Mouse (Mus musculus): ENCODE results near the gene Dock6. TPM values are rescaled to one million over a fixed set of nuclear protein-coding genes. Genes with fewer than 3 reads are reported as not detected.

Gene Dock6
- polyA plus RNA-seq, 1 experiment from 2014 or later: 38.3 TPM

- Histone ChIP-seq H3K9me3 (replicated peaks) (no peaks in the 10 kb centered on the region), H3K4me2 (no peak overlapping the region), H3K9ac (no peak overlapping the region), H3K27me3 (no peaks in the 10 kb centered on the region), H3K4me3 (no peak overlapping the region), H3K27ac (no peak overlapping the region), H3K36me3 (peaks cover 17% of the 10 kb centered on the region), H3K4me1 (replicated peaks) (no peaks in the 10 kb centered on the region)
- ATAC-seq (replicated peaks; ENCODE audit: insufficient number of reproducible peaks, insufficient read depth, low FRiP score, low read depth): no peak
- 85% methylated on average over 5 of the region's 5 CpGs for WGBS
Observed at GRCm38 (mm10) chr9:21830461-21830850, 22.0 kb downstream of the Dock6 start.

GRCm38 (mm10) chr9:21829834-21830460, 22.5 kb downstream of the Dock6 start:
- Histone ChIP-seq H3K4me3 (no peak overlapping the region), H3K9ac (no peak overlapping the region), H3K36me3 (peaks cover 12% of the 10 kb centered on the region), H3K27ac (no peak overlapping the region), H3K27me3 (no peaks in the 10 kb centered on the region), H3K4me1 (replicated peaks) (no peaks in the 10 kb centered on the region), H3K9me3 (replicated peaks) (no peaks in the 10 kb centered on the region), H3K4me2 (no peak overlapping the region)
- 83% methylated on average over 14 of the region's 14 CpGs for WGBS
- no peak for ATAC-seq (replicated peaks; ENCODE audit: insufficient number of reproducible peaks, insufficient read depth, low FRiP score, low read depth)

- ATAC-seq (replicated peaks; ENCODE audit: insufficient number of reproducible peaks, insufficient read depth, low FRiP score, low read depth): no peak
- H3K9me3 ChIP-seq (replicated peaks): no peaks in the 10 kb centered on the region
- 70% methylated on average over 10 of the region's 10 CpGs for WGBS
- no peaks in the 10 kb centered on the region for H3K27me3 ChIP-seq
- no peak overlapping the region for H3K9ac ChIP-seq
- H3K4me2 ChIP-seq: no peak overlapping the region
- no peak overlapping the region for H3K4me3 ChIP-seq
- peaks cover 17% of the 10 kb centered on the region for H3K36me3 ChIP-seq
- H3K4me1 ChIP-seq (replicated peaks): no peaks in the 10 kb centered on the region
- no peak overlapping the region for H3K27ac ChIP-seq
Observed at GRCm38 (mm10) chr9:21824366-21824765, 28.1 kb downstream of the Dock6 start.

GRCm38 (mm10) chr9:21823957-21824356, 28.5 kb downstream of the Dock6 start:
- Histone ChIP-seq H3K27ac (no peak overlapping the region), H3K4me1 (replicated peaks) (no peaks in the 10 kb centered on the region), H3K9me3 (replicated peaks) (no peaks in the 10 kb centered on the region), H3K36me3 (peaks cover 13% of the 10 kb centered on the region; the same call in 1 of the 2 replicates), H3K4me3 (no peak overlapping the region), H3K4me2 (no peak overlapping the region), H3K9ac (no peak overlapping the region), H3K27me3 (no peaks in the 10 kb centered on the region)
- ATAC-seq (replicated peaks; ENCODE audit: insufficient number of reproducible peaks, insufficient read depth, low FRiP score, low read depth): no peak
- 61% methylated on average over 4 of the region's 4 CpGs for WGBS

GRCm38 (mm10) chr9:21822686-21823085, 29.7 kb downstream of the Dock6 start:
- H3K4me1 ChIP-seq (replicated peaks): no peaks in the 10 kb centered on the region
- ATAC-seq (replicated peaks; ENCODE audit: insufficient number of reproducible peaks, insufficient read depth, low FRiP score, low read depth): no peak
- peaks cover 13% of the 10 kb centered on the region; the same call in 1 of the 2 replicates for H3K36me3 ChIP-seq
- H3K27me3 ChIP-seq: no peaks in the 10 kb centered on the region
- 79% methylated on average over 6 of the region's 6 CpGs for WGBS
- no peak overlapping the region for H3K27ac ChIP-seq
- no peak overlapping the region for H3K4me2 ChIP-seq
- no peak overlapping the region for H3K4me3 ChIP-seq
- H3K9ac ChIP-seq: no peak overlapping the region
- H3K9me3 ChIP-seq (replicated peaks): no peaks in the 10 kb centered on the region

- WGBS: 83% methylated on average over 12 of the region's 12 CpGs
- Histone ChIP-seq H3K4me2 (no peak overlapping the region), H3K27ac (no peak overlapping the region), H3K27me3 (no peaks in the 10 kb centered on the region), H3K4me1 (replicated peaks) (no peaks in the 10 kb centered on the region), H3K9ac (no peak overlapping the region), H3K36me3 (peaks cover 24% of the 10 kb centered on the region; the same call in 1 of the 2 replicates), H3K9me3 (replicated peaks) (no peaks in the 10 kb centered on the region), H3K4me3 (no peak overlapping the region)
- ATAC-seq (replicated peaks; ENCODE audit: insufficient number of reproducible peaks, insufficient read depth, low FRiP score, low read depth): no peak
Observed at GRCm38 (mm10) chr9:21820183-21820582, 32.3 kb downstream of the Dock6 start.

GRCm38 (mm10) chr9:21819181-21819729, 33.2 kb downstream of the Dock6 start:
- Histone ChIP-seq H3K36me3 (peaks cover 28% of the 10 kb centered on the region; the same call in 1 of the 2 replicates), H3K27me3 (no peaks in the 10 kb centered on the region), H3K4me1 (replicated peaks) (no peaks in the 10 kb centered on the region), H3K27ac (no peak overlapping the region), H3K4me2 (no peak overlapping the region), H3K9ac (no peak overlapping the region), H3K9me3 (replicated peaks) (no peaks in the 10 kb centered on the region), H3K4me3 (no peak overlapping the region)
- 89% methylated on average over 2 of the region's 2 CpGs for WGBS
- ATAC-seq (replicated peaks; ENCODE audit: insufficient number of reproducible peaks, insufficient read depth, low FRiP score, low read depth): no peak

GRCm38 (mm10) chr9:21818561-21818960, 33.9 kb downstream of the Dock6 start:
- WGBS: 92% methylated on average over 6 of the region's 6 CpGs
- Histone ChIP-seq H3K9me3 (replicated peaks) (no peaks in the 10 kb centered on the region), H3K4me2 (no peak overlapping the region), H3K4me3 (no peak overlapping the region), H3K9ac (no peak overlapping the region), H3K4me1 (replicated peaks) (no peaks in the 10 kb centered on the region), H3K36me3 (peaks cover 29% of the 10 kb centered on the region; the same call in 1 of the 2 replicates), H3K27ac (no peak overlapping the region), H3K27me3 (no peaks in the 10 kb centered on the region)
- ATAC-seq (replicated peaks; ENCODE audit: insufficient number of reproducible peaks, insufficient read depth, low FRiP score, low read depth): no peak

- H3K36me3 ChIP-seq: peaks cover 32% of the 10 kb centered on the region; the same call in 1 of the 2 replicates
- no peak overlapping the region for H3K9ac ChIP-seq
- no peak overlapping the region for H3K27ac ChIP-seq
- WGBS: 71% methylated on average over 4 of the region's 4 CpGs
- no peaks in the 10 kb centered on the region for H3K4me1 ChIP-seq (replicated peaks)
- no peaks in the 10 kb centered on the region for H3K27me3 ChIP-seq
- H3K4me3 ChIP-seq: no peak overlapping the region
- ATAC-seq (replicated peaks; ENCODE audit: insufficient number of reproducible peaks, insufficient read depth, low FRiP score, low read depth): no peak
- H3K9me3 ChIP-seq (replicated peaks): no peaks in the 10 kb centered on the region
- no peak overlapping the region for H3K4me2 ChIP-seq
Observed at GRCm38 (mm10) chr9:21818125-21818524, 34.3 kb downstream of the Dock6 start.

GRCm38 (mm10) chr9:21816716-21817305, 35.6 kb downstream of the Dock6 start:
- ATAC-seq (replicated peaks; ENCODE audit: insufficient number of reproducible peaks, insufficient read depth, low FRiP score, low read depth): no peak
- Histone ChIP-seq H3K9me3 (replicated peaks) (no peaks in the 10 kb centered on the region), H3K36me3 (peaks cover 42% of the 10 kb centered on the region), H3K4me2 (no peak overlapping the region), H3K9ac (no peak overlapping the region), H3K27me3 (no peaks in the 10 kb centered on the region), H3K4me1 (replicated peaks) (no peaks in the 10 kb centered on the region), H3K4me3 (no peak overlapping the region), H3K27ac (no peak overlapping the region)
- WGBS: 68% methylated on average over 9 of the region's 9 CpGs

- no peaks in the 10 kb centered on the region for H3K27me3 ChIP-seq
- H3K27ac ChIP-seq: no peak overlapping the region
- H3K4me3 ChIP-seq: no peak overlapping the region
- peaks cover 23% of the 10 kb centered on the region for H3K36me3 ChIP-seq
- 0 out of 2 replicates have a peak, but pooled peaks cover 4% of the 10 kb centered on the region for H3K4me1 ChIP-seq (replicated peaks)
- 87% methylated on average over 5 of the region's 5 CpGs for WGBS
- H3K4me2 ChIP-seq: no peak overlapping the region
- ATAC-seq (replicated peaks; ENCODE audit: insufficient number of reproducible peaks, insufficient read depth, low FRiP score, low read depth): no peak
- no peak overlapping the region for H3K9ac ChIP-seq
- no peaks in the 10 kb centered on the region for H3K9me3 ChIP-seq (replicated peaks)
Observed at GRCm38 (mm10) chr9:21811170-21811569, 41.3 kb downstream of the Dock6 start.
